ENCODE assay signal across 1 mouse cellular context in the genomic region with DNA sequence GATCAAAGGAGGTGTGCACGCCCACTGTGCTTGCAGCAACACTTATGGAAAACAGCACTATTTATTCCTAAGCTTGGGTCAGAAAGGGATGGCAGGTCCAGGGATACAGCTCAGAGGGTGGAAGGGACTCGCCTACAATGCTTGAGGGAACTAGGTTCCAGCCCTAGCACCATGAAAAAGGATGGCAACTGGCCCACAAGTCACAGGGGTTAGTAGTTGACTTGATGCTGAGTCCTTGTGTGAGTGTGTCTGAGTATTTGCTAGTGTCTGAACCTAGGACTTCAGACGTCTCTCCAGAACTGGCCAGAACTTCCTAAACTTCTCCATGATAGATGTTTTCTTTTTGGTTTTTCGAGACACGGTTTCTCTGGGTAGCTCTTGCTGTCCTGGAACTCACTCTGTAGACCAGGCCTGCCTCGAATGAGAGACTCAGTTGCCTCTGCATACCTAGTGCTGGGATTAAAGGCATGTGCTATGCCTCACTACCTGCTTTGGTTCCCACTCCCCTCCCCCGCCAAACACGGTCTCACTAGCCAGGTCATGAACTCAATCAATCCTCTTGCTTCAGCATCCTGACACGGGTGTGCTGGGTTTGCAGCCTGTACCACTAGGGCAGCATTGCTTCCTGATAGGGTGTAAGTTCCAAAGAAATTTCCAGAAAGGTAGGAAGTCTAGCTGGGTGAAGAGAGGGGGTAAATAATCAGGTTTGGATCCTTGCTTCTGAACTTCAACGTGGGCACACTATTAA.
TF ChIP-seq lines count a peak whose summit lies in the region.

No protein-coding gene starts in this region.

TF ChIP-seq in MEL, 35 proteins besides CTCF, POLR2A, EP300 and RAD21:
- TF ChIP-seq MAX (IDR thresholded peaks at IDR 0.05; ENCODE audit: low read length), result no peak
- TF ChIP-seq POLR2AphosphoS2 (IDR thresholded peaks at IDR 0.05; ENCODE audit: low read length), result no peak
- TF ChIP-seq TCF12 (IDR thresholded peaks at IDR 0.05; ENCODE audit: low read depth, low read length), result no peak
- TF ChIP-seq KAT2A (conservative IDR thresholded peaks at IDR 0.05; ENCODE audit: low read depth, low read length), result no peak
- no peak for TF ChIP-seq TAL1 (IDR thresholded peaks at IDR 0.05; ENCODE audit: low read length)
- TF ChIP-seq ZKSCAN1 (IDR thresholded peaks at IDR 0.05; ENCODE audit: low read depth, low read length), result no peak
- TF ChIP-seq ZMIZ1 (IDR thresholded peaks at IDR 0.05; ENCODE audit: low read depth, low read length), result no peak
